Mouse (Mus musculus): Measurements from ENCODE around the gene Nfrkb.

DNA sequence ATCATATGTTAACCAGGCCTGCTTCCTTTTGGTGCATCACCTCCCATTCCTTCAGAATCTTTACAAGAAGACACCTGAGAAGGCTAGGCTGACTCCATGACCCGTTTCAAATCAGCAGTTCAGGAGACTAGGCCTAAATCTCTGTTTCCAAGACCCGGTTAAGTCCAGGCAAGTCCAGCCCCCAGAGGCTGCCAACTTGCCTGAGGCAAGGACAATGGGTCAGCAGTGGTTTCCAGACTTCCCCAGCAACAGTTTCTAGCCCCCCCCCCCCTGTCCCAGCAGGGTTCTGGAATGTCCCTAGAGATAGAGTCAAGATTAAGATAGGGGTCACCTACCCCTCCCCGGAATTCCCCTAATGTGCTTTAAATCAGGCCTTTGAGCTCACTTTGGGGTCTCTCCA, 55.5 kb downstream of the Nfrkb start:
- no peak for TF ChIP-seq POLR2AphosphoS2 (IDR thresholded peaks at IDR 0.05; ENCODE audit: insufficient read length, low read depth)
- no peak for TF ChIP-seq POLR2A (IDR thresholded peaks at IDR 0.05; ENCODE audit: insufficient read length, low read depth)
- no peak for TF ChIP-seq TCF3 (IDR thresholded peaks at IDR 0.05; ENCODE audit: insufficient read length, low read depth)
- no peak for TF ChIP-seq USF1 (IDR thresholded peaks at IDR 0.05; ENCODE audit: low read depth)
- TF ChIP-seq MAX (IDR thresholded peaks at IDR 0.05; ENCODE audit: low read depth) = no peak
- no peak for TF ChIP-seq E2F4 (IDR thresholded peaks at IDR 0.05; ENCODE audit: insufficient read depth)
- no peak for TF ChIP-seq MYOD1 (IDR thresholded peaks at IDR 0.05; ENCODE audit: control insufficient read depth in 1 of 3, insufficient read length in 2 of 3, low read depth in 2 of 3)
- TF ChIP-seq CEBPB (IDR thresholded peaks at IDR 0.05; ENCODE audit: insufficient read depth, poor library complexity, severe bottlenecking) = no peak

Data from myocyte (in vitro differentiated cells).